Mouse (Mus musculus) thymus, postnatal 25 days (tissue): ENCODE measurements around the gene Prkce.
A peak's percentile ranks its signal among the peaks of the same experiment; 100 is the strongest.
"Not testable (repeated sequence)": the region's sequence is repeated elsewhere in the genome, so short reads cannot be mapped to it uniquely, and the experiment has no call there.

Experiments
- DNase-seq: peaks from one replicate; pipeline ENCODE4 v3.0.0; 2022

Gene Prkce

GRCm38 (mm10) chr17:86460645-86461430 lies 293.3 kb downstream of the Prkce start:
- no peak for DNase-seq

- no peak for DNase-seq
These were observed 295.8 kb downstream of the Prkce start for GRCm38 (mm10) chr17:86463369-86463768.

- no peak for DNase-seq
These were observed 296.6 kb downstream of the Prkce start for GRCm38 (mm10) chr17:86464197-86464596.

- no peak for DNase-seq
These were observed 297.2 kb downstream of the Prkce start for GRCm38 (mm10) chr17:86464689-86465363.

- no peak for DNase-seq
These were observed 298.3 kb downstream of the Prkce start for GRCm38 (mm10) chr17:86465865-86466264.

- no peak for DNase-seq
These were observed 298.8 kb downstream of the Prkce start for GRCm38 (mm10) chr17:86466412-86466811.

GRCm38 (mm10) chr17:86466871-86467270 lies 299.3 kb downstream of the Prkce start:
- no peak for DNase-seq

GRCm38 (mm10) chr17:86467291-86467898 lies 299.8 kb downstream of the Prkce start:
- no peak for DNase-seq

- no peak for DNase-seq
These were observed 300.4 kb downstream of the Prkce start for GRCm38 (mm10) chr17:86467967-86468366.

GRCm38 (mm10) chr17:86470160-86470559 lies 302.6 kb downstream of the Prkce start:
- DNase-seq, result no peak

GRCm38 (mm10) chr17:86471684-86472083 lies 304.1 kb downstream of the Prkce start:
- DNase-seq, result peak; percentile 70

GRCm38 (mm10) chr17:86476674-86477073 lies 309.1 kb downstream of the Prkce start:
- DNase-seq, result no peak

GRCm38 (mm10) chr17:86477401-86477800 lies 309.8 kb downstream of the Prkce start:
- DNase-seq, result not testable (repeated sequence)

GRCm38 (mm10) chr17:86479406-86479805 lies 311.8 kb downstream of the Prkce start:
- no peak for DNase-seq

- no peak for DNase-seq
These were observed 315.1 kb downstream of the Prkce start for GRCm38 (mm10) chr17:86482675-86483074.

GRCm38 (mm10) chr17:86484087-86484737 lies 316.6 kb downstream of the Prkce start:
- peak; percentile 64 for DNase-seq

- no peak for DNase-seq
These were observed 319.1 kb downstream of the Prkce start for GRCm38 (mm10) chr17:86486657-86487056.

GRCm38 (mm10) chr17:86487450-86487849 lies 319.9 kb downstream of the Prkce start:
- DNase-seq, result no peak

GRCm38 (mm10) chr17:86489827-86490226 lies 322.2 kb downstream of the Prkce start:
- DNase-seq, result no peak

GRCm38 (mm10) chr17:86492376-86492775 lies 324.8 kb downstream of the Prkce start:
- DNase-seq, result no peak

GRCm38 (mm10) chr17:86493891-86494420 lies 326.4 kb downstream of the Prkce start:
- DNase-seq, result no peak

- DNase-seq, result no peak
These were observed 326.9 kb downstream of the Prkce start for GRCm38 (mm10) chr17:86494494-86494893.

GRCm38 (mm10) chr17:86494895-86495294 lies 327.3 kb downstream of the Prkce start:
- no peak for DNase-seq
